Mouse (Mus musculus) forebrain, postnatal 0 days (tissue): ENCODE data around the gene Pik3r1. TPM values are rescaled to one million over a fixed set of nuclear protein-coding genes. Genes with fewer than 3 reads are reported as not detected.

ENCODE experiments used
- ATAC-seq: fragments of 200-750 bp; cut with Nextera tagmentation; 2 replicates; pipeline ENCODE4 v1.8.0; 2017; ENCODE audit warnings: mild to moderate bottlenecking, moderate library complexity
- DNase-seq: peaks from one replicate; pipeline ENCODE4 v3.0.0-alpha.2; 2015
- H3K27ac ChIP-seq: fragments of 300-500 bp; sonication (generic); 2 replicates; pipeline ENCODE4 v1.5.1; 2014; ENCODE audit warnings: low read depth, mild to moderate bottlenecking, antibody characterized with exemption, low read length, moderate library complexity, mixed read lengths
- H3K27me3 ChIP-seq: fragments of 300-500 bp; sonication (generic); 2 replicates; pipeline ENCODE4 v1.6.1; 2014; ENCODE audit warnings: mild to moderate bottlenecking, low read length, mixed read lengths; ENCODE audit not compliant: insufficient read depth
- H3K36me3 ChIP-seq: fragments of 300-500 bp; sonication (generic); 2 replicates; pipeline ENCODE4 v1.6.1; 2014; ENCODE audit warnings: mild to moderate bottlenecking, moderate library complexity; ENCODE audit not compliant: insufficient read depth
- H3K4me1 ChIP-seq: fragments of 300-500 bp; sonication (generic); 2 replicates; pipeline ENCODE4 v1.6.1; 2014; ENCODE audit warnings: antibody characterized with exemption; ENCODE audit not compliant: insufficient read depth
- H3K4me2 ChIP-seq: fragments of 300-500 bp; sonication (generic); 2 replicates; pipeline ENCODE4 v1.6.1; 2014; ENCODE audit warnings: low read depth, mild to moderate bottlenecking, moderate library complexity
- H3K4me3 ChIP-seq: fragments of 300-500 bp; sonication (generic); 2 replicates; pipeline ENCODE4 v1.5.1; 2014; ENCODE audit warnings: low read depth, low read length, mixed read lengths
- H3K9ac ChIP-seq: fragments of 300-500 bp; sonication (generic); 2 replicates; pipeline ENCODE4 v1.6.1; 2014; ENCODE audit warnings: mild to moderate bottlenecking
- H3K9me3 ChIP-seq: fragments of 300-500 bp; sonication (generic); 2 replicates; pipeline ENCODE4 v1.6.1; 2016; ENCODE audit warnings: low read length
- CTCF ChIP-seq: sonication (generic); IDR thresholded peaks from 2 replicates; pipeline ENCODE4 v1.5.1; 2016; ENCODE audit warnings: antibody characterized with exemption, control low read depth, low read depth
- WGBS: fragments of 180-500 bp; shearing (Covaris S2); extraction: QIAGEN DNeasy Blood & Tissue Kit; methylation state at CpG from one replicate; pipeline ENCODE4 v1.1.7; 2014; 5-methylcytosine and 5-hydroxymethylcytosine counted together
- polyA plus RNA-seq: library from polyadenylated mRNA; unstranded; fragments of >200 nt; fragmentation: Nextera tagmentation; extraction: Ambion mirVana; gene quantifications from 2 replicates; pipeline ENCODE4 v1.2.1, GENCODE M21; 2015
- total RNA-seq: library from RNA; depleted of rRNA; stranded (reverse); fragments of >200 nt; gene quantifications from 2 replicates; pipeline ENCODE4 v1.2.3, GENCODE M21; 2014

The Pik3r1 gene
- total and polyA plus RNA-seq, 2 experiments from 2014 or later: 50.2 to 117 TPM

DNA sequence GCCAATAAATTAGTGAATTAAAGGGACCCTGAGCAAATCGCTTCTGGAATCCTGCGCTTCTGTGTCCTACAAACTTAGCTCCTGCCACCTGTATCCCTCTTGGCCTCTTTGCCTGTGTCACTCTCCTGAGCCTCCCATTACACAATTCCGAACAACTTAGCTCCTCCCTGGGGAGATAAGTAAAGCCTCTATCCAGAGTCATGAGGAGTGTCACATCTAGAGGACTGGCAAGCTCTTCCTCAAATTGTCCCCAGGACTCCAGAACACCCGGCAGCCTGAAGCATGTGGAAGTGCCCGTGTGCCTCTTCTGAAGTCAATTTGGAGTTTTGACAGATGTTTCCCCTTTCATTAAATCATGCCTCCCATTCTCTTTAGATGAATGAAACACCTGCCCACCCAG, 6.4 kb downstream of the Pik3r1 start:
- Histone ChIP-seq H3K4me2 (peak overlapping the region; percentile 11; the same call in 1 of the 2 replicates), H3K9ac (no peak overlapping the region), H3K27me3 (no peaks in the 10 kb centered on the region), H3K4me3 (no peak overlapping the region), H3K4me1 (peaks cover 33% of the 10 kb centered on the region), H3K36me3 (peaks cover 15% of the 10 kb centered on the region), H3K9me3 (no peaks in the 10 kb centered on the region), H3K27ac (no peak overlapping the region)
- WGBS: 61% methylated on average over 5 of the region's 5 CpGs
- ATAC-seq: no peak
- DNase-seq: no peak
- no peak for TF ChIP-seq CTCF

DNA sequence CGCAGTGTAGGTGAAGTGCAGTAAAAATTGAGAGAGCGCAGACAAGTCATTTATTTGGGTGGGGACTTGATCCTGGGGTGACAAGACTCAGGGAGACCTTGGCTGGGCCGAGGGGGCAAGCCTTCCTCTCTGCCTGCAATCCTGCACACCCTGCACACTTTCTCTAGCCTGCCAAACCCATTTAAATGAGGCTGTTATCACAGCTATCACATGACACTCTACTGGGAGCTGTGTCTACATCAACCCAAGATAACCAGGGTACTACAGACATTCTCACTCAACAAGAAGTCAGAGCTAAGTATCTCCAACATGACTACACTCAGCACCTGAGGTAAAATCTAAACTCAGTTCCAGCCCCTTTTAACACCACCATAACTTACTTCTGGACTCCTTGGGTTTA, 7.1 kb downstream of the Pik3r1 start:
- WGBS: 85% methylated on average over 3 of the region's 3 CpGs
- Histone ChIP-seq H3K4me2 (peak overlapping the region; percentile 24; the same call in 1 of the 2 replicates), H3K27me3 (no peaks in the 10 kb centered on the region), H3K4me1 (peaks cover 29% of the 10 kb centered on the region), H3K4me3 (no peak overlapping the region), H3K9ac (no peak overlapping the region), H3K9me3 (no peaks in the 10 kb centered on the region), H3K36me3 (peaks cover 19% of the 10 kb centered on the region), H3K27ac (no peak overlapping the region)
- no peak for ATAC-seq
- no peak for DNase-seq
- TF ChIP-seq CTCF: no peak

DNA sequence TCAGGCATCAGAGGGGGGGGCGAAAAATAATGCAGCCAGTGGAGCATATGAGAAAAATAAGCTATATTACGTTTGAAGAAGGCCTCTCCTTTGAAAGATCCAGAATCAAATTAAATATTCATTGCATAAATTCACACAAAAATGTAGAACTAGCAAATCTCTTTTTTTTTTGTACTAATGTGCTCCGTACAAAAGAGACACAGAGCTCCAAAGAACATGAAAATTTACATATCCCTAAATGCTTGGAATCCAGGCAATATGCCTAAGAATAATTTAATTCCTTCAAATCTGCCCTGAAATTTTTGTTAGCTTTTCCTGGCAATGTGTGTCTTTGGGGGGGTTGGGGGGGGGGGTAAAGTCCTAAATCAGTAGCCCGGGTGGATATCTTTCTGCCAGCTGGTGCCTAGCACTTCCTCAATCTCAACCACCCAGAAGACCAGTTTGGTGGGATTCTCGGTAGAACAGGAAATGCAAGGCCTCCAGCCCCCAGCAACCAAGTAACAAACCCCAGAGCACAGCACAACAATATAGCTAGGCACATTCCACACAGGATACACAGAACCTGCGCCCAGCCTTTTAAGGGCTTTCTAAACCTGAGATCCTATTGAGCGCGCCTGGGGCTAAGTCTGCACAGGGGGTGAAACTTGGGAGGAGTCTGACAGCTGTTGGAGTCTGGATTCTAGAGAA, 7.9 kb downstream of the Pik3r1 start:
- 25% methylated on average over 8 of the region's 8 CpGs for WGBS
- H3K9me3 ChIP-seq: no peaks in the 10 kb centered on the region
- ATAC-seq (peak; percentile 59; the same call in 1 of the 2 replicates), DNase-seq (no peak)
- peak overlapping the region; percentile 54 for H3K27ac ChIP-seq
- peak overlapping the region; percentile 24 for H3K4me2 ChIP-seq
- no peak overlapping the region; the same call in 1 of the 2 replicates for H3K4me3 ChIP-seq
- no peaks in the 10 kb centered on the region for H3K27me3 ChIP-seq
- H3K4me1 ChIP-seq: peaks cover 22% of the 10 kb centered on the region
- no peak overlapping the region for H3K9ac ChIP-seq
- peaks cover 23% of the 10 kb centered on the region for H3K36me3 ChIP-seq
- TF ChIP-seq CTCF: no peak

DNA sequence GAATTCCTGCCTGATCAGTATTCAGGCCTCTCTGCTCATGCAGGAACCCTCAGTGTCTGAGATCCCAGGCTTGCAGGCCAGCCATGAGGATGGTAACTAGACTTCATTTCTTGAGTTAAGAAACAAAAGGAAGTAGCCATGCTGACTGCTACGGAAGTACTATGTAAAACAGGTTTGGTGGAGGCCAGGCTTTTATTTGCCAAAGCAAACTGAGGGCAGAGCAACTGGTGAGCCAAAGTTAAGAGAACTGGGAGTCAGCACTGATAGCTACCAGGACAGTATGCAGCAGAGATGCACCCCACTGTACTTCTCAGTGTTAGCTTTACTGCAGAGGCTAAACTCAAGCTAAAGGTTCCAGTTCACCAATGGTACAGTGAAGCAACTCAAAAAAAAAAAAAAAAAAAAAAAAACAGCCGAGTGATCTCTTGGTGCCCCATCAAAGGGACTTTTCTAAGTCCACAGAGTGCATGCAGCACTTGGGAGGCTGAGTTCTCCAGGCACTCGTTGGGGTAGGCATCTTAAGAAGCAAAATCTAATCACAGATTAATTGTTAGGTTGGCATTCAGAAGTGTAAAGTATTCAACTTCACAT, 8.6 kb downstream of the Pik3r1 start:
- Histone ChIP-seq H3K4me3 (no peak overlapping the region; the same call in 1 of the 2 replicates), H3K9ac (no peak overlapping the region), H3K4me1 (peaks cover 18% of the 10 kb centered on the region), H3K4me2 (peak overlapping the region; percentile 24), H3K36me3 (peaks cover 23% of the 10 kb centered on the region), H3K27me3 (no peaks in the 10 kb centered on the region), H3K27ac (peak overlapping the region; percentile 45), H3K9me3 (no peaks in the 10 kb centered on the region)
- DNase-seq: no peak
- WGBS: 9% methylated on average over 3 of the region's 3 CpGs
- 0 out of 2 replicates have a peak, but pooled peaks have one; percentile 13 for ATAC-seq
- TF ChIP-seq CTCF: no peak

DNA sequence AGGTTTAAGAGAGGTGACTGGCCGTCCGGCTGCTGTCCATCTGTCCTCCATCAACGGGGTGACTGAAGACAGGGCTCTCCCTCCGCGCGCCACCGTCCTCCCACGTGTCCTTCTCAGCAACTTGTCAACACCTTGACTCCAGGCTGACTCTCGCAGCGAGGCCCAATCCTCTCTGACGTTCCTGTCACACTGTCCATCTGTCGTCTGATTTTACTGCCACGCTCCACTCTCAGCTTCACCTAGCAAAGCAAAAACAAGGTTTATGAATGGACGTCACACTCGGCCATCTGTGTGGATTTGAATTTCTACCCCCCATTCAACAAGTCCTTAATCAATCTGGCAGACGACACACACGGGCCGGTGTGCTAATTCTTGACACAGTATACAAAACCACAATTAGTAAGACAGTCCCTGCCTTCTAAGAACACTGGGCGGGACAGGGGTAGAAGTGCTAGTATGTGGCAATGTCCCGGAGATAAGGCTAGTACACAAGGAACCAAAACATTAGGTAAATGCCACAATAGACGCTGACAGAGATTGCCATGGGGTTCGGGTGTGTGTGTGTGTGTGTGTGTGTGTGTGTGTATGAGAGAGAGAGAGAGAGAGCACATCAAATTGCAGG, 10.1 kb downstream of the Pik3r1 start:
- H3K4me1 ChIP-seq: peaks cover 20% of the 10 kb centered on the region
- DNase-seq: no peak

DNA sequence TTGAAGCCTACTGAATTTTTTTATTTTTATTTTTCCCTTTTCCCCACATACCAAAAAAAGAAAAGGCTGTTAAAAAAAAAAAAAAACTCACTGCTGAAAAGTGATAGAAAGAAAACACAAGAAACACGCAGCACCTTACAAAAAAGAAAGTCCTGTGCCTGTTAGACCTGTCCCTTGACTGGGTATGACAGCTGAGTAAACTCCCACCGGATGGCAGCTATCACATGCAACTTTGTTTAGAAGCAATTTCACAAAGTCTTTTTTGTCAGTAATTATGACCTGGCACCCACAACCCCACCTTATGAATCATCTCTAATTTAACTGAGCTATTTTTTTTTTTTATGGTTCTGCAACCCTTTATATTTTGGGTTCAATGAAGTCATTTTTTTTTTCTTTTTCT, 12.8 kb downstream of the Pik3r1 start:
- H3K9me3 ChIP-seq: no peaks in the 10 kb centered on the region
- no peak overlapping the region for H3K27ac ChIP-seq
- peaks cover 23% of the 10 kb centered on the region for H3K36me3 ChIP-seq
- DNase-seq (no peak), ATAC-seq (no peak)
- H3K4me2 ChIP-seq: no peak overlapping the region
- no peak overlapping the region for H3K4me3 ChIP-seq
- no peak for TF ChIP-seq CTCF
- H3K4me1 ChIP-seq: peaks cover 18% of the 10 kb centered on the region
- H3K9ac ChIP-seq: no peak overlapping the region
- 87% methylated on average over 2 of the region's 2 CpGs for WGBS
- H3K27me3 ChIP-seq: no peaks in the 10 kb centered on the region

More for the DNA sequence above, 10.1 kb downstream of the Pik3r1 start:
- H3K36me3 ChIP-seq: peaks cover 23% of the 10 kb centered on the region
- no peak overlapping the region for H3K4me3 ChIP-seq
- no peak overlapping the region for H3K9ac ChIP-seq
- no peaks in the 10 kb centered on the region for H3K27me3 ChIP-seq
- WGBS: 55% methylated on average over 22 of the region's 22 CpGs
- no peaks in the 10 kb centered on the region for H3K9me3 ChIP-seq
- no peak overlapping the region for H3K4me2 ChIP-seq
- no peak overlapping the region for H3K27ac ChIP-seq
- no peak for TF ChIP-seq CTCF
- peak; percentile 18; the same call in 1 of the 2 replicates for ATAC-seq

DNA sequence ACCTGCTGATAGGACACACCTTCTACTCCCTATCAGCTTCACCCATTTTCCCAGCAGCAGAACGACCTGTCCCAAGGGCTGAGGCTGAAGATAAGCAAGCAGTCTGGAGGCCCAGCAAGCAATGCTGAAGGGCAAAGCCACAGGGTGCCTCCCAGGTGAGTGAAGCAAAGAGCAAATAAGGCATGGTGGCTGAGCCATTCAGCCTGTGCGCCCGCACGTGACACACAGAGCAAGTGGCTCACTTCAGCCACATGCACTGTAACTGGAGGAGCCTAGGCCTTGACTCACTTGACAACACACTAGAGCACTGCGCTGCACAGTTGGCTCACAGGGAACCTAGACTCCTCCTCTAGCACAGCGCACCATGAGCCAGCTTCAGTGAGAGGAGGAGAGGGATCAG, 14.4 kb downstream of the Pik3r1 start:
- no peak overlapping the region for H3K9ac ChIP-seq
- H3K4me2 ChIP-seq: no peak overlapping the region
- 82% methylated on average over 6 of the region's 6 CpGs for WGBS
- H3K27ac ChIP-seq: no peak overlapping the region
- peaks cover 22% of the 10 kb centered on the region for H3K36me3 ChIP-seq
- peaks cover 6% of the 10 kb centered on the region; the same call in 1 of the 2 replicates for H3K4me1 ChIP-seq
- ATAC-seq (no peak), DNase-seq (no peak)
- no peaks in the 10 kb centered on the region for H3K9me3 ChIP-seq
- H3K4me3 ChIP-seq: no peak overlapping the region
- TF ChIP-seq CTCF: no peak
- no peaks in the 10 kb centered on the region for H3K27me3 ChIP-seq
